Mouse (Mus musculus): ENCODE measurements around the gene Ap2b1. TPM values are rescaled to one million over a fixed set of nuclear protein-coding genes. Genes with fewer than 3 reads are reported as not detected.

The Ap2b1 gene
- polyA plus RNA-seq, 1 experiment from 2014 or later: 59.8 TPM

DNA sequence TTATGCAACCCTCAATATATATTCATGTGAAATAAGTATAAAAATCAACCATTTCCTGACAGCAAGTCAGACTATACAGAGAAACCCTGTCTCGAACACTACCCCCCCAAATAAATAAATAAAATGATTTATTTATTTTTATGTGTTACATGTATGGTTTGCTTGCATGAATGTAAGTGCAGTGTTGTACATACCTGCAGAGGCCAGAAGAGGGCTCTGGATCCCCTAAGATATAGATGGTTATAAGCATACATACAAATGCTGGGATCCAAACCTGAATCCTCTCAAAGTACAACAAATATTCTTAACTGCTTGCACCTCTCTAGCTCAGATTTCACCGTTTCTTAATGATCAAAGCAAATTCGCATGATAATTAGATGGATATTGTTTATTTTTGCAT lies 58.6 kb downstream of the Ap2b1 start:
- no peak overlapping the region for H3K4me3 ChIP-seq (ENCODE audit: low read length)
- H3K27me3 ChIP-seq (ENCODE audit: control insufficient read depth, insufficient read depth, low read depth, low read length): no peaks in the 10 kb centered on the region
- no peaks in the 10 kb centered on the region for H3K9me3 ChIP-seq (ENCODE audit: control insufficient read depth, low read length)
- ATAC-seq (ENCODE audit: low read depth): no peak
- H3K9ac ChIP-seq (ENCODE audit: low read length): no peak overlapping the region
- H3K4me1 ChIP-seq (replicated peaks; ENCODE audit: control insufficient read depth, insufficient read depth, low read length): no peaks in the 10 kb centered on the region
- 54% methylated on average over 3 of the region's 3 CpGs for WGBS
- H3K27ac ChIP-seq (ENCODE audit: low read length): no peak overlapping the region
- H3K4me2 ChIP-seq (ENCODE audit: low read depth, low read length): no peak overlapping the region
- H3K36me3 ChIP-seq (ENCODE audit: control insufficient read depth, insufficient read depth, low read length): peaks cover 12% of the 10 kb centered on the region

DNA sequence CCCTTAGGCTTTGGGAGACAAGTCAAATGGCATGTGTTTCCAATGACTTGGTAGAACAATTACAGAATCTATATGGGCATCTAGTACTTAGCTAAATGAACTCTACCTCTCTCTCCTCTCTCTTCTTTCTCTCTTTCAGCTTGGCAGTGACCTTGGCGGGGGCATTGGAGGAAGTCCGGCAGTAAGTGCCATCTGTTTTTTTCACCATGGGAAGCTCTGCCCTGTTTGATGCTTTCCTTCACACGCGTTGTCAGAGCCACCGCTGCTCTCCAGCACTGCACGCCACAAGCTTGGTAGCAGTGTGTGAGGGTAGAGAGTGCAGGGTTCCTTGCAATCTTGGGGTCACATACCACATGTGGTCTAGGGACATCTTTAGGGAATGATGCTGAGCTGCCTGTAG lies 65.8 kb downstream of the Ap2b1 start:
- Histone ChIP-seq H3K4me2 (ENCODE audit: low read depth, low read length) (no peak overlapping the region), H3K9ac (ENCODE audit: low read length) (no peak overlapping the region), H3K27me3 (ENCODE audit: control insufficient read depth, insufficient read depth, low read depth, low read length) (no peaks in the 10 kb centered on the region), H3K4me1 (replicated peaks; ENCODE audit: control insufficient read depth, insufficient read depth, low read length) (no peaks in the 10 kb centered on the region), H3K36me3 (ENCODE audit: control insufficient read depth, insufficient read depth, low read length) (peaks cover 20% of the 10 kb centered on the region), H3K27ac (ENCODE audit: low read length) (no peak overlapping the region), H3K4me3 (ENCODE audit: low read length) (no peak overlapping the region), H3K9me3 (ENCODE audit: control insufficient read depth, low read length) (no peaks in the 10 kb centered on the region)
- no peak for ATAC-seq (ENCODE audit: low read depth)
- WGBS: 87% methylated on average over 6 of the region's 6 CpGs

DNA sequence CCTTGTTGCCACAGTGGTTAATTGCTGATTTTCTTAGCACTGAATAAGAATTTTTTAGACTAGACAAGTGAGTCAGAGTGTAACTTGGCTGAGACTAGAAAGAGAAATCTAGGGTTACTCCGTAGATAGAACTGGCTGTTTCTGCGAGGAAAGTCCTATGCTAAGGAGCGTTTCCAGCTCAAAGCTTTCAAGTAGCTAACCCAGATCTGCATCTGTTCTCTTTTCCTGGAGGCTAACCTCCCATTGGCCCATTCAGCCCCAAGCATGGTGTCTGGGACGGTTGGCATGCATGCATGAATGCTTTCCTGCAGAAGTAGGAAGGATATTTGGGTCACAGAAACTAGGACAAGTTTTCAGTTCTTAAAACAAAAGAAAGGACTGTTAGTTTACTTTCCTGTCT lies 72.4 kb downstream of the Ap2b1 start:
- no peak for ATAC-seq (ENCODE audit: low read depth)
- WGBS: 88% methylated on average over 4 of the region's 4 CpGs
- Histone ChIP-seq H3K9ac (ENCODE audit: low read length) (no peak overlapping the region), H3K4me2 (ENCODE audit: low read depth, low read length) (no peak overlapping the region), H3K4me3 (ENCODE audit: low read length) (no peak overlapping the region), H3K9me3 (ENCODE audit: control insufficient read depth, low read length) (no peaks in the 10 kb centered on the region), H3K4me1 (replicated peaks; ENCODE audit: control insufficient read depth, insufficient read depth, low read length) (no peaks in the 10 kb centered on the region), H3K36me3 (ENCODE audit: control insufficient read depth, insufficient read depth, low read length) (peaks cover 27% of the 10 kb centered on the region), H3K27me3 (ENCODE audit: control insufficient read depth, insufficient read depth, low read depth, low read length) (no peaks in the 10 kb centered on the region), H3K27ac (ENCODE audit: low read length) (no peak overlapping the region)

DNA sequence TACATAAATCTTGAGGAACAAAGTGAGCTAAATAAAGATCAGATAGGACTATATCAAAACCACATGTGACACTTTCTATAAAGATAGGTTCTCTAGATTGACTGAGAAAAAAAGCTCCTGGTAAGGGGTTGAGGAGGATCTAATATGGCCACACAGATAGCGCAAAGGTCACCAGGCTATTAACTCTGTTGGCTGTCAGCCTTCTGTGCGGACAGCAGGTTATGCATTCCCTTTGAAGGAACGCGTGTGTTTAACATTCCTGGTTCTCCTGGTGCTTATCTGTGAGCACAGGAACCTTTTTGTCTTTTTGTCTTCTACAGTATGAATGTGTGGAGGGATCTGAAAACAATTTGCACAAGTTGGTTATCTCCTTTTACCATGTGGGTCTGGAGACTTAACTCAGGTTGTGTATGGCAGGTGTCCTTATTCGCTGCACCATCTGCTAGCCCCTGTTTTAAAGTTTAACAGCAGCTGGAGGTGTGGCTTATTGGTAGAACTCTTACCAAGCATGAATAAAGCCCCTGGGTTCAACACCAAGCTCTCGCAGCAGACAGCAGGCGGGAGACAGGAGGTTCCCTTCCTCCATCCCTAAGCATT lies 81.0 kb downstream of the Ap2b1 start:
- Histone ChIP-seq H3K27ac (ENCODE audit: low read length) (no peak overlapping the region), H3K27me3 (ENCODE audit: control insufficient read depth, insufficient read depth, low read depth, low read length) (no peaks in the 10 kb centered on the region), H3K9ac (ENCODE audit: low read length) (no peak overlapping the region), H3K4me1 (replicated peaks; ENCODE audit: control insufficient read depth, insufficient read depth, low read length) (no peaks in the 10 kb centered on the region), H3K4me3 (ENCODE audit: low read length) (no peak overlapping the region), H3K4me2 (ENCODE audit: low read depth, low read length) (no peak overlapping the region), H3K36me3 (ENCODE audit: control insufficient read depth, insufficient read depth, low read length) (0 out of 2 replicates have a peak, but pooled peaks cover 8% of the 10 kb centered on the region), H3K9me3 (ENCODE audit: control insufficient read depth, low read length) (no peaks in the 10 kb centered on the region)
- no peak for ATAC-seq (ENCODE audit: low read depth)
- 63% methylated on average over 7 of the region's 7 CpGs for WGBS

DNA sequence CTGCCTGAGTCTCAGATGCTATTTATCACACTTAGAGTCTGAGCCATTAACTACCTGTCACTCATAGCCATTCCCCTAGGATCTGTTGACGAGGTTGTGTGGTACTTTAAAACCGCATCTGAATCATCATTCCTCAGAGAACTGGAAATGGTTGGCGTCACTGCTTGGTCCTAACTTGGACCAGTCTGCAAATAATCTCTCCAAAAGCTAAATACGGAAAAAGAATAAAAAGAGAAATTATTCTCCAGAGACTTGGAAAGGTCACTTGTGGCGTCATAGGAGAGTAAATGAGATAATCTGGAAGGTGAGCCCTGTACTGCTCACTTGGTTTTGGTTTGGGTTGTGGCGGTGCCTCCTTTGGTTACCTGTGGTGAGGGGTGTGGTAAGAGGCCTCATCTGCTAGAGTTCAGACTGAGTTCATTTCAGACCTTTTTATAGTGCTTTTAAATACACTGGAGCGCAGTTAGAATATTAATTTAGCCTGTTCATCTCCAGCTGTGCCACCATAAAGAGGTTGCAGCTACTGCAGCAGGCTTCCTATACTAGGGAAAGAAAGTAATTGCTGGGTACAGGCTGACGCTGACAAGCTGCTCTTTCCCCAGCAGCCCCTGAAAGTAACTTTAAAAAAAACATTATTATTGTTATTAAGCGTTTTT lies 84.2 kb downstream of the Ap2b1 start:
- no peak for ATAC-seq (ENCODE audit: low read depth)
- 0 out of 2 replicates have a peak, but pooled peaks cover 4% of the 10 kb centered on the region for H3K36me3 ChIP-seq (ENCODE audit: control insufficient read depth, insufficient read depth, low read length)

DNA sequence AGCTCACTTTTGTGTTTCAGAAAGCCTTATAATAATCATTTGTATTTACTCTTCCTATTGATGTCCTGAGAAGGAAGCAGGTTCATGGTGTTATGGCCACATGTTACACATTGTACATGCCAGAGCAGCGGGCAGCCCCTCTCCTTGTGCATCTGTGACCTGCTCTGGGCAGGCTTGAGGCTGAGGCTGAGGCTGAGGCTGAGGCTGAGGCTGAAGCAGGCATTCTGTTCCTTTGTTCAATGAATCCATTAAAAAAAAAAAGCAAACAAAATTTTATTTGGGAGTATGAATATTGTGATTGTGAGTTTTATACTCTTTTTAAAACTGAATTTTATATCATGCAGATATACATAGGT lies 84.7 kb downstream of the Ap2b1 start:
- 96% methylated on average over 1 of the region's 1 CpGs for WGBS
- no peak overlapping the region for H3K27ac ChIP-seq (ENCODE audit: low read length)
- no peak for ATAC-seq (ENCODE audit: low read depth)
- no peaks in the 10 kb centered on the region for H3K27me3 ChIP-seq (ENCODE audit: control insufficient read depth, insufficient read depth, low read depth, low read length)
- no peak overlapping the region for H3K9ac ChIP-seq (ENCODE audit: low read length)
- H3K4me3 ChIP-seq (ENCODE audit: low read length): no peak overlapping the region
- H3K9me3 ChIP-seq (ENCODE audit: control insufficient read depth, low read length): no peaks in the 10 kb centered on the region
- H3K4me1 ChIP-seq (replicated peaks; ENCODE audit: control insufficient read depth, insufficient read depth, low read length): no peaks in the 10 kb centered on the region
- H3K4me2 ChIP-seq (ENCODE audit: low read depth, low read length): no peak overlapping the region
- H3K36me3 ChIP-seq (ENCODE audit: control insufficient read depth, insufficient read depth, low read length): peaks cover 7% of the 10 kb centered on the region; the same call in 1 of the 2 replicates

More for the DNA sequence above, 84.2 kb downstream of the Ap2b1 start:
- H3K4me1 ChIP-seq (replicated peaks; ENCODE audit: control insufficient read depth, insufficient read depth, low read length): no peaks in the 10 kb centered on the region
- H3K27ac ChIP-seq (ENCODE audit: low read length): no peak overlapping the region
- 72% methylated on average over 9 of the region's 9 CpGs for WGBS
- H3K9me3 ChIP-seq (ENCODE audit: control insufficient read depth, low read length): no peaks in the 10 kb centered on the region
- H3K4me2 ChIP-seq (ENCODE audit: low read depth, low read length): no peak overlapping the region
- H3K4me3 ChIP-seq (ENCODE audit: low read length): no peak overlapping the region
- H3K9ac ChIP-seq (ENCODE audit: low read length): no peak overlapping the region
- H3K27me3 ChIP-seq (ENCODE audit: control insufficient read depth, insufficient read depth, low read depth, low read length): no peaks in the 10 kb centered on the region

DNA sequence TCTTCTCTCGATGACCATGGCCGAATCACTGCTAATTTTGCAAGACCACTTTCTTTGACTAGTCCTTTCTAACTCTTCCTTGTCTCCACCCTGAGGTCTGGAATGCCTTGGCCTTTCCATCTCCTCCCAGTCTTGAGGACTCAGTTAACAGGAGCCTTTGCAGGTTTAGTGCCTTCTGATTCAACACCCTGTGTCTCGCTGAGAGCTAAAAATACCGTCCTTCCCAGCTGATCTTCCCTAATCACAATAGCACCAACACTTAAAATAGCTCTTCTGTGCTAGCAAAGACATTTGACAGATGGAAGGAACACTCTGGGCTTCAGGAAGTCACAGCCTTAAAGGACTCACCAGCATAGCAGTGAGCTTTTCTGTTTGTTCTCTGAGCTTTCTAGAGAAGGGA lies 94.2 kb downstream of the Ap2b1 start:
- WGBS: 86% methylated on average over 4 of the region's 4 CpGs
- H3K9ac ChIP-seq (ENCODE audit: low read length): no peak overlapping the region
- H3K9me3 ChIP-seq (ENCODE audit: control insufficient read depth, low read length): no peaks in the 10 kb centered on the region
- ATAC-seq (ENCODE audit: low read depth): no peak
- H3K4me1 ChIP-seq (replicated peaks; ENCODE audit: control insufficient read depth, insufficient read depth, low read length): no peaks in the 10 kb centered on the region
- H3K27ac ChIP-seq (ENCODE audit: low read length): no peak overlapping the region
- peaks cover 13% of the 10 kb centered on the region; the same call in 1 of the 2 replicates for H3K36me3 ChIP-seq (ENCODE audit: control insufficient read depth, insufficient read depth, low read length)
- H3K27me3 ChIP-seq (ENCODE audit: control insufficient read depth, insufficient read depth, low read depth, low read length): no peaks in the 10 kb centered on the region
- no peak overlapping the region for H3K4me3 ChIP-seq (ENCODE audit: low read length)
- H3K4me2 ChIP-seq (ENCODE audit: low read depth, low read length): no peak overlapping the region

DNA sequence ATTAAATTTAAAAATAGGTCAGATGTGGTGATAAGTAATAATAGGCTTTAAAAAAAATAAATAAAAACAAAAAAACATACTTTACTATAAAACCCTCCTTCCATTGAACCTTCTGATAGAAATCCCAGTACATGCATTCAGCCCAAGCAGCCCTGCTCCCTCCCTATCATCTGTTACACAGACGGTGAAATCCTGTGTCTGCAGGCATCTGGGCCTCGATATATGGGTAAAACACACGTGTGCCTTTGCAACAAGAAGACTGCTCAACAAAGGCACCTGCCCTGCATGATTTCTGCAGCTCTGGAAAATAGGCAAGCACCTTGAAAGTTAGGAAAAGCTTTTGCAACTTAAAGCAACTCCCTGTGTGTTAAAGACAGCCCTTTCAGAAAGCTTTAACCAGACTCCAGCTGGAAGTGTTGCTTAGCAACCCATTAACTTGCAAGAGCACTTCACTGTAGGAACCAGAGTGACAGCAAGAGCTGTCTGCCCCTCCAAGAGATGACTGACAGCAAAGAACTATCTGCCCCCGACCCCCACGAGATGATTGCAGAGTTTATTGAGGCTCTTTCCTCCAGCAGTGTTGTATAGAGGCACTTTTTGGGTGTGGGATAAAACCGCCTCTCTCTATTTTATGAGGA lies 96.1 kb downstream of the Ap2b1 start:
- 46% methylated on average over 6 of the region's 6 CpGs for WGBS
- Histone ChIP-seq H3K36me3 (ENCODE audit: control insufficient read depth, insufficient read depth, low read length) (peaks cover 16% of the 10 kb centered on the region), H3K27me3 (ENCODE audit: control insufficient read depth, insufficient read depth, low read depth, low read length) (no peaks in the 10 kb centered on the region), H3K27ac (ENCODE audit: low read length) (no peak overlapping the region), H3K9ac (ENCODE audit: low read length) (no peak overlapping the region), H3K4me1 (replicated peaks; ENCODE audit: control insufficient read depth, insufficient read depth, low read length) (no peaks in the 10 kb centered on the region), H3K4me3 (ENCODE audit: low read length) (no peak overlapping the region), H3K9me3 (ENCODE audit: control insufficient read depth, low read length) (no peaks in the 10 kb centered on the region), H3K4me2 (ENCODE audit: low read depth, low read length) (no peak overlapping the region)
- no peak for ATAC-seq (ENCODE audit: low read depth)

DNA sequence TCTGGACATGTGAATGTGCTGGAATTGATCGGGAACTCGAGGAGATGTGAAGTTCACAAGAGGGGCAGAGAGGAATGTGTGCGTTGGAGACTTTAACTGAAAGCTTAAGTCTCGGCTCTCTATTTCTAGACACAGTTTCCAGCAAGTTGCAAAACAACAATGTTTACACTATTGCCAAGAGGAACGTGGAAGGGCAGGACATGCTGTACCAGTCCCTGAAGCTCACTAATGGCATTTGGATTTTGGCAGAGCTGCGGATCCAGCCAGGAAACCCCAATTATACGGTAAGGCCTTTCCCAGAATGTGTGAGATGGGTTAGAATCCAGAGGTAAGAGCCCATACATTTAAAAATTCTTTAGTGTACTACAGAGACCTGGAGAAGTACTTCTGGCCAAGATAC lies 98.8 kb downstream of the Ap2b1 start:
- no peaks in the 10 kb centered on the region for H3K4me1 ChIP-seq (replicated peaks; ENCODE audit: control insufficient read depth, insufficient read depth, low read length)
- no peak overlapping the region for H3K27ac ChIP-seq (ENCODE audit: low read length)
- no peak overlapping the region for H3K4me2 ChIP-seq (ENCODE audit: low read depth, low read length)
- H3K9ac ChIP-seq (ENCODE audit: low read length): no peak overlapping the region
- H3K4me3 ChIP-seq (ENCODE audit: low read length): no peak overlapping the region
- H3K27me3 ChIP-seq (ENCODE audit: control insufficient read depth, insufficient read depth, low read depth, low read length): no peaks in the 10 kb centered on the region
- H3K36me3 ChIP-seq (ENCODE audit: control insufficient read depth, insufficient read depth, low read length): peaks cover 14% of the 10 kb centered on the region
- H3K9me3 ChIP-seq (ENCODE audit: control insufficient read depth, low read length): no peaks in the 10 kb centered on the region
- WGBS: 78% methylated on average over 7 of the region's 7 CpGs
- no peak for ATAC-seq (ENCODE audit: low read depth)

Measured in lung, embryonic 16.5 days (tissue).